ENCODE assay signal across 11 mouse cellular contexts in the genomic region with DNA sequence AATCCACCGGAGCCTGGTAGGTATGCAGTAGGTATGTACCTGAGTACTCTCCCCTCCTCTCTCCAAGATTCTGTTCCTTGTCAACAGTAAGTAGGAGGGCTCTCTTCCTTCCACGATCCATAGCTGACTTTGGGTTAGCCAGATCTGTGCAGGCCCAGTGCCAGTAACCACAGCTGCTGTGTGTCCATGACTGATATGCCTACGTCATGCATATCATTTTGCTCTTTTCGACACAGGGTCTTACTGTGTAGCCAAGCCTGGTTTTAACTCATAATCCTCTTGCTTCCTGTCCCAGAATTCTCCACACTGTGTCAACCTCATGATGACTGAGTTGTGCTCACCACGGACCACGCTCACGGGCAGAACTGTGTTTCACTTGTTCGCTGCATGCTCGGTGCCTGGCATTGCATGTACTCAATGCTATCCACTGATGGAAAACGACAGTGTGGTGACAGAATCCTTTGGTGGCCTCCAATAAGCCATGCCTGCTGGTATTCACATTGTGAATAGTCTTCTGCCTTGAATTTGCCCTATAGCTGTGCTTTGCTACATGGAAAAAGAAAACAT. TPM values are rescaled to one million over a fixed set of nuclear protein-coding genes. Genes with fewer than 3 reads are reported as not detected.
DNase-seq lines count a peak whose midpoint lies in the region; ATAC-seq and TF ChIP-seq lines count a peak whose summit lies in the region.
"Had no signal": no experiment of that assay in that cellular context is flagged by ENCODE, and none has a peak within 500 bp of the region (broad histone marks: within the 10 kb centered on the region; RNA-seq: fewer than 3 reads in every experiment).

No protein-coding gene starts in this region.

- no peaks in the 10 kb centered on the region for H3K36me3 ChIP-seq in heart, embryonic 15.5 days
- H3K36me3 ChIP-seq in liver, embryonic 12.5 days: no peaks in the 10 kb centered on the region
- H3K36me3 ChIP-seq in stomach, postnatal 0 days (ENCODE audit: control insufficient read depth, insufficient read depth, low read length): no peaks in the 10 kb centered on the region
- no peaks in the 10 kb centered on the region for H3K36me3 ChIP-seq in midbrain, embryonic 15.5 days (replicated peaks)

- DNase-seq in heart, adult 8-10 months (ENCODE audit: low spot score): no peak
- peak; percentile 34 for DNase-seq in spleen, adult 12 weeks (ENCODE audit: low spot score)
- no peak for DNase-seq in spleen, postnatal 14 days (ENCODE audit: low spot score in 2 of 2)
- DNase-seq in stomach, postnatal 0 days (ENCODE audit: low spot score): no peak
- DNase-seq: forebrain, postnatal 0 days; thymus, postnatal 36 days had no signal

- no peak for TF ChIP-seq CTCF in stomach, postnatal 0 days (IDR thresholded peaks at IDR 0.05; ENCODE audit: low read depth)

- no peaks in the 10 kb centered on the region for H3K9me3 ChIP-seq in heart, embryonic 15.5 days (replicated peaks)
- H3K9me3 ChIP-seq in liver, embryonic 12.5 days (replicated peaks): no peaks in the 10 kb centered on the region
- H3K9me3 ChIP-seq in stomach, postnatal 0 days (ENCODE audit: control insufficient read depth, low read length): no peaks in the 10 kb centered on the region
- no peaks in the 10 kb centered on the region for H3K9me3 ChIP-seq in midbrain, embryonic 15.5 days

- no peak for TF ChIP-seq EP300 in stomach, postnatal 0 days (optimal IDR thresholded peaks at IDR 0.05)

- 65% methylated on average over 10 of the region's 10 CpGs for WGBS in heart, embryonic 15.5 days
- WGBS in liver, embryonic 12.5 days (ENCODE audit: insufficient replicate concordance): 46% methylated on average over 10 of the region's 10 CpGs
- 69% methylated on average over 10 of the region's 10 CpGs for WGBS in stomach, postnatal 0 days
- 88% methylated on average over 10 of the region's 10 CpGs for WGBS in midbrain, embryonic 15.5 days

- peak; percentile 60; the same call in 1 of the 2 replicates for ATAC-seq in heart, embryonic 15.5 days (replicated peaks; ENCODE audit: insufficient number of reproducible peaks, insufficient read depth, low FRiP score, low read depth)
- peak; percentile 89 for ATAC-seq in liver, embryonic 12.5 days
- ATAC-seq in stomach, postnatal 0 days (ENCODE audit: low FRiP score, low TSS enrichment): peak; percentile 76; the same call in 1 of the 2 replicates
- ATAC-seq in midbrain, embryonic 15.5 days (replicated peaks): no peak
- ATAC-seq in CD4-positive, CD25-positive, alpha-beta regulatory T cell, adult 4 months: no peak
- ATAC-seq: forebrain, postnatal 0 days; inflammation-experienced regulatory T-cells, adult 6 months had no signal

- H3K27me3 ChIP-seq in heart, embryonic 15.5 days: no peaks in the 10 kb centered on the region
- no peaks in the 10 kb centered on the region for H3K27me3 ChIP-seq in liver, embryonic 12.5 days (replicated peaks)
- H3K27me3 ChIP-seq in stomach, postnatal 0 days (ENCODE audit: control insufficient read depth, insufficient read depth, low read length): no peaks in the 10 kb centered on the region
- no peaks in the 10 kb centered on the region for H3K27me3 ChIP-seq in midbrain, embryonic 15.5 days (replicated peaks)

- H3K4me3 ChIP-seq in heart, embryonic 15.5 days: no peak overlapping the region
- H3K4me3 ChIP-seq in liver, embryonic 12.5 days: no peak overlapping the region
- H3K4me3 ChIP-seq in stomach, postnatal 0 days (ENCODE audit: low read depth, low read length): no peak overlapping the region
- H3K4me3 ChIP-seq in midbrain, embryonic 15.5 days: no peak overlapping the region

- no peak overlapping the region for H3K9ac ChIP-seq in heart, embryonic 15.5 days
- H3K9ac ChIP-seq in liver, embryonic 12.5 days: no peak overlapping the region
- no peak overlapping the region for H3K9ac ChIP-seq in stomach, postnatal 0 days (ENCODE audit: low read length)
- no peak overlapping the region for H3K9ac ChIP-seq in midbrain, embryonic 15.5 days
- H3K9ac ChIP-seq: forebrain, postnatal 0 days had no signal

- H3K4me2 ChIP-seq in heart, embryonic 15.5 days: no peak overlapping the region
- H3K4me2 ChIP-seq in liver, embryonic 12.5 days: peak overlapping the region; percentile 21
- H3K4me2 ChIP-seq in stomach, postnatal 0 days (replicated peaks; ENCODE audit: low read depth): no peak overlapping the region
- no peak overlapping the region for H3K4me2 ChIP-seq in midbrain, embryonic 15.5 days

- peak overlapping the region; percentile 32; the same call in 1 of the 2 replicates for H3K27ac ChIP-seq in heart, embryonic 15.5 days
- peak overlapping the region; percentile 45; the same call in 1 of the 2 replicates for H3K27ac ChIP-seq in liver, embryonic 12.5 days
- H3K27ac ChIP-seq in stomach, postnatal 0 days (replicated peaks): no peak overlapping the region
- H3K27ac ChIP-seq in midbrain, embryonic 15.5 days: no peak overlapping the region

- H3K4me1 ChIP-seq in heart, embryonic 15.5 days (replicated peaks): peaks cover 4% of the 10 kb centered on the region; the same call in 1 of the 2 replicates
- H3K4me1 ChIP-seq in liver, embryonic 12.5 days: peaks cover 71% of the 10 kb centered on the region
- H3K4me1 ChIP-seq in stomach, postnatal 0 days (replicated peaks; ENCODE audit: control insufficient read depth, insufficient read depth): no peaks in the 10 kb centered on the region
- no peaks in the 10 kb centered on the region for H3K4me1 ChIP-seq in midbrain, embryonic 15.5 days

RNA-seq across cellular contexts. Expression of a gene that starts 26.6 kb away (rescaled TPM):
- 5.1 and 7.6 TPM in 2 replicates for polyA plus RNA-seq in heart, embryonic 15.5 days (2015; fragmentation: Nextera tagmentation; extraction: Ambion mirVana)
- total RNA-seq in heart, adult 8-10 months (2022): 10 to 100 TPM; 11.5 to 14.6 (median 13.3) TPM
- 5.7 and 6.1 TPM in 2 replicates for polyA plus RNA-seq in liver, embryonic 12.5 days (2016; fragmentation: Nextera tagmentation; extraction: Ambion mirVana)
- polyA plus RNA-seq in stomach, postnatal 0 days (2015; fragmentation: Nextera tagmentation; extraction: Ambion mirVana): 3.1 and 3.3 TPM in 2 replicates
- polyA plus RNA-seq in midbrain, embryonic 15.5 days (2015; fragmentation: Nextera tagmentation; extraction: Ambion mirVana): 2.3 and 2.7 TPM in 2 replicates
- 10 to 100 TPM; 54.2 to 66.6 TPM for polyA plus RNA-seq in CD4-positive, CD25-positive, alpha-beta regulatory T cell, adult 4 months (2017; shearing (Covaris generic))

Comparison
In these comparisons a context has a peak if more than half of its experiments do, and no peak if none do; other contexts are left out.
1. ATAC-seq: peak in heart, embryonic 15.5 days (single experiment), liver, embryonic 12.5 days (single experiment) and stomach, postnatal 0 days (single experiment); none in midbrain, embryonic 15.5 days (single experiment) and CD4-positive, CD25-positive, alpha-beta regulatory T cell, adult 4 months (single experiment).
2. H3K27ac ChIP-seq: peak in heart, embryonic 15.5 days (single experiment) and liver, embryonic 12.5 days (single experiment); none in stomach, postnatal 0 days (single experiment) and midbrain, embryonic 15.5 days (single experiment).